Mouse (Mus musculus) retina, postnatal 1 day (tissue): Measurements from ENCODE around the gene Olfr1189.
"Not testable (repeated sequence)": the region's sequence is repeated elsewhere in the genome, so short reads cannot be mapped to it uniquely, and the experiment has no call there.

Experiments
- DNase-seq: peaks from one replicate; pipeline ENCODE4 v3.0.0-alpha.2; 2012

Gene Olfr1189

DNA sequence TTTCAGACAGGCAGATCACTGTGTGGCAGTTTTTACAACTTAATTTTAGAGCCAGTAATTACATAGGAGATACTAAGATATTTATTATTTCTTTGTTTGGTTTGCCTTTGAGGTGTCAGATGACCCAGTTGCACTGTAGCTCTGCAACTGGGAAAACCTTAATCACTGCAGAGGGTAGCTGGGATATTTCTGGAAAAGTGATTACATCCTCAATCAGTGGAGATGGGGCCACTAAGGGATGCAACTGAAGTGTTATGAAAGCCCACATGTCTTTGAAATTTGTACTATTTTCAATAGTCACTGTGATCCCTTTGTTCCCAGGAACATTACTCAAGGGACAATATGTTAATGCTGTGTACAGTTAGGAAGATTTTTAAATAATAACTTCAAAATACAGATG is at the start of gene Olfr1189:
TSS of gene Olfr1189 (plus strand) at position 301 of the 400 bp plus-strand sequence.
- no peak for DNase-seq

DNA sequence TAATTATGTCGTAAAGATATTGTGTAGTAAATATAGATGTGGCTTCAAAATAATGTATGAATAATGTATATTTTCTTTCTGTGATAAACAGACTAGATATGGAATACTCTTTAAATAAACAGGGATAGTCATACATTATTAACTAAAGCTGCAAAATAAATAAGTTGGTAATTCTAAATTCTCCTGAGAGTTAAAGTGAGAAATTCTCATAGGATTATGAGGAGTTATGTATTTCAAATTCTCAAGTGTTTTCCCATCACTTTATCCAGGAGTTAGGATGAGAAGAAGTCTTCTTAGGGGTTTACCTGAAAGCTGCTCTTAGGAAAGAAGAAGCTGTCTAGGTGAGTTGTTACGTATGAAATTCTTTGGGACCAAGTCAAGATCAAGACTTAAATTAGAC is 29.6 kb upstream of the Olfr1189 start, which contains the start of gene Olfr1188:
TSS of gene Olfr1188 (plus strand) at position 301 of the 400 bp plus-strand sequence.
- no peak for DNase-seq

DNA sequence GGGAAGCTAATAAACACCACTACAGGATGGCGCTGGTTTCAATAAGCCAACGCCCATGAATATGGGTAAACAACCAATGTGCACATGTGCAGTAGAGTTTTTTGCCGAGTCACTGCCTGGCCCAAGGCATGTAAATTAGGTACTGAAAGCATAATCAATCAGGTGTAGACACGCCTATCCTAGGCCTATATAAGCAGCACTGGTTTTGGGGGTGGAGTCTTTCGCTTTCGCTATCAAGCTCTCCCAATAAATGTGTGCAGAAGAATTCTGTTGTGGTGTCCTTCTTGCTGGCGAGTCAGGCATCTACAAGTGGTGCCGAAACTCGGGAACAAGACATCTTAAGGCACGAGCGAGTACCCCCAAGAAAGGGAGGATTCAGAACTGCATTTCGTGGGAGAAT is 13.6 kb upstream of the Olfr1189 start:
- not testable (repeated sequence) for DNase-seq

DNA sequence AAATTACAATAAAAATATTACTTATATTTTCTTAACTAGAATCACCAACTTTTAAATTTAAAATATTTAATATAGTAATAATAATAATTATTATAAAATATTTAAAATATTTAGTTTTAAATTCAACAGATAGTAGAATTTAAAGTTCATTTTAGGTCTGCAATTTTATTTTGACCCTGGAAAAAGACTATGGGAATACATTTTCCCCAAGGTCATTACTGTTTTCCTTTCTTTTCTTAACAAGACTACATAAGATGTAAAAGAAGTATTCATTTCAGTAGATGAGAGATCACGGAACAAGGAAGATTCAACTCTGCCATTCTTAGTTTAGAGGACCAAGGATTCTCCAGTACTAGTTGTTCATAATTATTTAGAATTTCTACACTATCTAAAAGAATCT is 54.0 kb downstream of the Olfr1189 start, which contains the start of gene Olfr1191-ps1:
TSS of gene Olfr1191-ps1 (plus strand) at position 301 of the 400 bp plus-strand sequence.
- not testable (repeated sequence) for DNase-seq
